Mouse (Mus musculus) hindbrain, embryonic 16.5 days (tissue): Measurements from ENCODE around the gene Inpp1. TPM values are rescaled to one million over a fixed set of nuclear protein-coding genes. Genes with fewer than 3 reads are reported as not detected.

ENCODE experiments used
- ATAC-seq: fragments of 200-750 bp; cut with Nextera tagmentation; 2 replicates; pipeline ENCODE4 v1.8.0; 2017; ENCODE audit warnings: moderate TSS enrichment, moderate library complexity
- H3K27ac ChIP-seq: fragments of 300-500 bp; sonication (generic); 2 replicates; pipeline ENCODE4 v1.5.1; 2014; ENCODE audit warnings: low read depth, mild to moderate bottlenecking, control low read depth, low read length, moderate library complexity
- H3K27me3 ChIP-seq: fragments of 300-500 bp; sonication (generic); replicated peaks from 2 replicates; pipeline ENCODE4 v1.6.1; 2014; ENCODE audit warnings: low read length; ENCODE audit not compliant: control insufficient read depth, insufficient read depth
- H3K36me3 ChIP-seq: fragments of 300-500 bp; sonication (generic); 2 replicates; pipeline ENCODE4 v1.6.1; 2014; ENCODE audit warnings: mild to moderate bottlenecking, low read length, moderate library complexity, mixed read lengths; ENCODE audit not compliant: control insufficient read depth, insufficient read depth
- H3K4me1 ChIP-seq: fragments of 300-500 bp; sonication (generic); 2 replicates; pipeline ENCODE4 v1.6.1; 2014; ENCODE audit warnings: low read depth, low read length; ENCODE audit not compliant: control insufficient read depth, insufficient read depth
- H3K4me2 ChIP-seq: fragments of 300-500 bp; sonication (generic); 2 replicates; pipeline ENCODE4 v1.6.1; 2014; ENCODE audit warnings: mild to moderate bottlenecking, low read length, control low read depth, moderate library complexity
- H3K4me3 ChIP-seq: fragments of 300-500 bp; sonication (generic); 2 replicates; pipeline ENCODE4 v1.5.1; 2014; ENCODE audit warnings: mild to moderate bottlenecking, low read length, control low read depth, moderate library complexity
- H3K9ac ChIP-seq: fragments of 300-500 bp; sonication (generic); 2 replicates; pipeline ENCODE4 v1.6.1; 2014; ENCODE audit warnings: low read depth, mild to moderate bottlenecking, control low read depth, low read length, moderate library complexity
- H3K9me3 ChIP-seq: fragments of 300-500 bp; sonication (generic); 2 replicates; pipeline ENCODE4 v1.6.1; 2014; ENCODE audit warnings: mild to moderate bottlenecking, low read length, moderate library complexity; ENCODE audit not compliant: control insufficient read depth
- WGBS: fragments of 180-500 bp; shearing (Covaris S2); extraction: QIAGEN DNeasy Blood & Tissue Kit; methylation state at CpG from one replicate; pipeline ENCODE4 v1.1.7; 2014; 5-methylcytosine and 5-hydroxymethylcytosine counted together
- polyA plus RNA-seq: library from polyadenylated mRNA; unstranded; fragments of >200 nt; fragmentation: Nextera tagmentation; extraction: Ambion mirVana; gene quantifications from 2 replicates; pipeline ENCODE4 v1.2.1, GENCODE M21; 2015

The Inpp1 gene
- polyA plus RNA-seq, 1 experiment from 2014 or later = 44.7 TPM

DNA sequence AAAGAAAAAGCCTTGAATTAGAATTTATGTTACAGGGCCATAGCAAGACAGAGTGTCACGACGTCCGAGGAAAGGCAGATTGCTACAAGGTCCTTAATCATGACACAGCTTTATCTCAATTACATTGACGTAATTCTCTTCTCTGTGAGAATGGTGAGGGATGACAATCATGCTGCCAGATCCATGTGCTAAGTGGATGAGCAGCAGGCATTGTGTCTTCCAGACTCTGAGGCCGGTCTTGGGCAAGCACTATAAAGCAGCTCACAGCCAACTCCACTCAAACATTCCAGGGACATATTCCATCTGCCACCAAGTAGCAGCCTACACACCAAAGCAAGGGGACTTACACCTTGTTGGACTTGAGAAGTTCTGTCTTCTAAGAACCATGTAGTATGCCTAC is 17.7 kb downstream of the Inpp1 start:
- no peaks in the 10 kb centered on the region for H3K9me3 ChIP-seq
- H3K4me1 ChIP-seq = no peaks in the 10 kb centered on the region
- H3K4me3 ChIP-seq = no peak overlapping the region
- peaks cover 4% of the 10 kb centered on the region; the same call in 1 of the 2 replicates for H3K36me3 ChIP-seq
- H3K27me3 ChIP-seq = no peaks in the 10 kb centered on the region
- H3K27ac ChIP-seq = no peak overlapping the region
- H3K9ac ChIP-seq = no peak overlapping the region
- ATAC-seq = no peak; the same call in 1 of the 2 replicates
- no peak overlapping the region for H3K4me2 ChIP-seq
- 75% methylated on average over 5 of the region's 5 CpGs for WGBS

- Histone ChIP-seq H3K4me2 (no peak overlapping the region), H3K9ac (no peak overlapping the region), H3K4me3 (no peak overlapping the region), H3K4me1 (no peaks in the 10 kb centered on the region), H3K36me3 (peaks cover 7% of the 10 kb centered on the region), H3K9me3 (no peaks in the 10 kb centered on the region), H3K27me3 (no peaks in the 10 kb centered on the region), H3K27ac (no peak overlapping the region)
- ATAC-seq = no peak
- 74% methylated on average over 10 of the region's 10 CpGs for WGBS
Observed at GRCm38 (mm10) chr1:52799056-52799726, 18.3 kb downstream of the Inpp1 start.

GRCm38 (mm10) chr1:52795927-52796326 is 21.6 kb downstream of the Inpp1 start:
- ATAC-seq = no peak
- Histone ChIP-seq H3K27ac (no peak overlapping the region), H3K9ac (no peak overlapping the region), H3K4me1 (no peaks in the 10 kb centered on the region), H3K4me2 (no peak overlapping the region), H3K9me3 (no peaks in the 10 kb centered on the region), H3K27me3 (no peaks in the 10 kb centered on the region), H3K36me3 (peaks cover 6% of the 10 kb centered on the region; the same call in 1 of the 2 replicates), H3K4me3 (no peak overlapping the region)
- WGBS = 83% methylated on average over 2 of the region's 2 CpGs

- no peak for ATAC-seq
- Histone ChIP-seq H3K36me3 (peaks cover 16% of the 10 kb centered on the region), H3K9ac (no peak overlapping the region), H3K4me3 (no peak overlapping the region), H3K4me1 (no peaks in the 10 kb centered on the region), H3K4me2 (no peak overlapping the region), H3K27me3 (no peaks in the 10 kb centered on the region), H3K27ac (no peak overlapping the region), H3K9me3 (no peaks in the 10 kb centered on the region)
- WGBS = 85% methylated on average over 3 of the region's 3 CpGs
Observed at GRCm38 (mm10) chr1:52793692-52794091, 23.8 kb downstream of the Inpp1 start.

DNA sequence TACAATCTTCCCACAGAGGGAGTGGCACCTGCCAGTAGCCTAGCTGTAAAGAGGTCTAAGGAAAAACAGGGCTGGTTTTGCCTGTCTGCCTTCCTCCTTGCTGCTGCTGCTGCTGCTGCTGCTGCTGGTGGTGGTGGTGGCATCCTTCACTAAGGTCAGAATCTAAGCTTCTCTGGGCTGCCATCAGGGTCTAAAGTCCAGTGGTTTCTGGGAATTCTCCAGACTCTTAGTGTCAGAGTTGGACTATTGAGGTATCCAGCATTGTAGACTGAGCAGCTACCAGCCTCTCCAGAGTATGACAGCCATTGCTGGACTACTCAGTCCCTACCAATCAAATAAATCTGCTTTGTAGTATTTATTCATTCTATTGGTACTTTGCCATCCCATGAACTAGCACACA is 24.8 kb downstream of the Inpp1 start:
- no peak overlapping the region for H3K4me2 ChIP-seq
- H3K36me3 ChIP-seq = peaks cover 16% of the 10 kb centered on the region
- H3K27me3 ChIP-seq = no peaks in the 10 kb centered on the region
- no peaks in the 10 kb centered on the region for H3K9me3 ChIP-seq
- no peak overlapping the region for H3K4me3 ChIP-seq
- H3K27ac ChIP-seq = no peak overlapping the region
- no peaks in the 10 kb centered on the region for H3K4me1 ChIP-seq
- ATAC-seq = no peak
- no peak overlapping the region for H3K9ac ChIP-seq

- Histone ChIP-seq H3K27me3 (no peaks in the 10 kb centered on the region), H3K9me3 (no peaks in the 10 kb centered on the region), H3K4me1 (no peaks in the 10 kb centered on the region), H3K27ac (no peak overlapping the region), H3K4me3 (no peak overlapping the region), H3K9ac (no peak overlapping the region), H3K4me2 (no peak overlapping the region), H3K36me3 (peaks cover 10% of the 10 kb centered on the region)
- 100% methylated on average over 1 of the region's 1 CpGs for WGBS
- no peak for ATAC-seq
Observed at GRCm38 (mm10) chr1:52787254-52787653, 30.2 kb downstream of the Inpp1 start.

GRCm38 (mm10) chr1:52765176-52766111 is 52.0 kb downstream of the Inpp1 start:
- Histone ChIP-seq H3K9me3 (no peaks in the 10 kb centered on the region), H3K4me3 (no peak overlapping the region), H3K27ac (no peak overlapping the region), H3K4me1 (no peaks in the 10 kb centered on the region), H3K9ac (no peak overlapping the region), H3K36me3 (no peaks in the 10 kb centered on the region), H3K27me3 (no peaks in the 10 kb centered on the region), H3K4me2 (no peak overlapping the region)
- 78% methylated on average over 7 of the region's 7 CpGs for WGBS
- no peak for ATAC-seq

GRCm38 (mm10) chr1:52763894-52764809 is 53.3 kb downstream of the Inpp1 start:
- no peak overlapping the region for H3K9ac ChIP-seq
- 64% methylated on average over 4 of the region's 4 CpGs for WGBS
- H3K27ac ChIP-seq = no peak overlapping the region
- H3K36me3 ChIP-seq = no peaks in the 10 kb centered on the region
- ATAC-seq = no peak
- no peaks in the 10 kb centered on the region for H3K27me3 ChIP-seq
- H3K4me2 ChIP-seq = no peak overlapping the region
- H3K4me1 ChIP-seq = no peaks in the 10 kb centered on the region
- no peak overlapping the region for H3K4me3 ChIP-seq
- no peaks in the 10 kb centered on the region for H3K9me3 ChIP-seq
